Mouse (Mus musculus): Measurements from ENCODE around the gene Pmpcb. TPM values are rescaled to one million over a fixed set of nuclear protein-coding genes. Genes with fewer than 3 reads are reported as not detected.

Pmpcb gene
- polyA plus RNA-seq, 1 experiment, result 141 TPM

GRCm38 (mm10) chr5:21792166-21792565 is 55.2 kb downstream of the Pmpcb start:
- TF ChIP-seq POLR2A (IDR thresholded peaks at IDR 0.05; ENCODE audit: low read depth, low read length), result no peak
- TF ChIP-seq CTCF (conservative IDR thresholded peaks at IDR 0.05; ENCODE audit: insufficient read depth, insufficient read length, low read depth, low read length), result no peak
- no peak overlapping the region for H3K4me3 ChIP-seq (ENCODE audit: insufficient read depth, low read depth, low read length)
- peaks cover 6% of the 10 kb centered on the region; the same call in 1 of the 2 replicates for H3K4me1 ChIP-seq (ENCODE audit: control insufficient read depth, insufficient read depth, low read length)
- H3K27me3 ChIP-seq (replicated peaks; ENCODE audit: control insufficient read depth, insufficient read depth, low read length), result no peaks in the 10 kb centered on the region
- H3K27ac ChIP-seq (ENCODE audit: insufficient read depth, low read depth, low read length), result no peak overlapping the region
- H3K36me3 ChIP-seq (ENCODE audit: control insufficient read depth, insufficient read depth, low read length), result peaks cover 4% of the 10 kb centered on the region; the same call in 1 of the 2 replicates
- no peak for DNase-seq

GRCm38 (mm10) chr5:21802907-21803306 is 66.0 kb downstream of the Pmpcb start:
- no peak for TF ChIP-seq CTCF (conservative IDR thresholded peaks at IDR 0.05; ENCODE audit: insufficient read depth, insufficient read length, low read depth, low read length)
- TF ChIP-seq POLR2A (IDR thresholded peaks at IDR 0.05; ENCODE audit: low read depth, low read length), result no peak
- Histone ChIP-seq H3K4me1 (ENCODE audit: control insufficient read depth, insufficient read depth, low read length) (no peaks in the 10 kb centered on the region), H3K27me3 (replicated peaks; ENCODE audit: control insufficient read depth, insufficient read depth, low read length) (no peaks in the 10 kb centered on the region), H3K4me3 (ENCODE audit: insufficient read depth, low read depth, low read length) (no peak overlapping the region), H3K36me3 (ENCODE audit: control insufficient read depth, insufficient read depth, low read length) (peaks cover 18% of the 10 kb centered on the region; the same call in 1 of the 2 replicates), H3K27ac (ENCODE audit: insufficient read depth, low read depth, low read length) (no peak overlapping the region)
- 72% methylated on average over 9 of the region's 9 CpGs for WGBS
- DNase-seq, result no peak

GRCm38 (mm10) chr5:21803691-21804188 is 66.8 kb downstream of the Pmpcb start:
- TF ChIP-seq POLR2A (IDR thresholded peaks at IDR 0.05; ENCODE audit: low read depth, low read length) (no peak), CTCF (conservative IDR thresholded peaks at IDR 0.05; ENCODE audit: insufficient read depth, insufficient read length, low read depth, low read length) (no peak)
- peaks cover 15% of the 10 kb centered on the region; the same call in 1 of the 2 replicates for H3K36me3 ChIP-seq (ENCODE audit: control insufficient read depth, insufficient read depth, low read length)

GRCm38 (mm10) chr5:21804837-21805236 is 67.9 kb downstream of the Pmpcb start:
- Histone ChIP-seq H3K4me3 (ENCODE audit: insufficient read depth, low read depth, low read length) (no peak overlapping the region), H3K27ac (ENCODE audit: insufficient read depth, low read depth, low read length) (no peak overlapping the region), H3K27me3 (replicated peaks; ENCODE audit: control insufficient read depth, insufficient read depth, low read length) (no peaks in the 10 kb centered on the region), H3K4me1 (ENCODE audit: control insufficient read depth, insufficient read depth, low read length) (no peaks in the 10 kb centered on the region), H3K36me3 (ENCODE audit: control insufficient read depth, insufficient read depth, low read length) (peaks cover 11% of the 10 kb centered on the region; the same call in 1 of the 2 replicates)
- TF ChIP-seq CTCF (conservative IDR thresholded peaks at IDR 0.05; ENCODE audit: insufficient read depth, insufficient read length, low read depth, low read length), result no peak
- no peak for TF ChIP-seq POLR2A (IDR thresholded peaks at IDR 0.05; ENCODE audit: low read depth, low read length)
- DNase-seq, result no peak
- 85% methylated on average over 4 of the region's 4 CpGs for WGBS

More at GRCm38 (mm10) chr5:21803691-21804188, 66.8 kb downstream of the Pmpcb start:
- Histone ChIP-seq H3K27me3 (replicated peaks; ENCODE audit: control insufficient read depth, insufficient read depth, low read length) (no peaks in the 10 kb centered on the region), H3K4me3 (ENCODE audit: insufficient read depth, low read depth, low read length) (no peak overlapping the region), H3K27ac (ENCODE audit: insufficient read depth, low read depth, low read length) (no peak overlapping the region), H3K4me1 (ENCODE audit: control insufficient read depth, insufficient read depth, low read length) (no peaks in the 10 kb centered on the region)
- DNase-seq, result no peak
- 94% methylated on average over 12 of the region's 12 CpGs for WGBS

Other genes starting within 250 kb of the Pmpcb start
- 1.1 and 1.2 TPM in 2 replicates for gene Lrrc17, start 193.6 kb upstream of the Pmpcb start, polyA plus RNA-seq (2012; rRNA removed)
- 0.05 and 0.08 TPM in 2 replicates for gene Fbxl13, start 91.5 kb upstream of the Pmpcb start, polyA plus RNA-seq (2012; rRNA removed)
- 22.6 and 24.0 TPM in 2 replicates for gene Armc10, start 91.3 kb upstream of the Pmpcb start, polyA plus RNA-seq (2012; rRNA removed)
- gene Napepld, start 35.7 kb upstream of the Pmpcb start, polyA plus RNA-seq (2012; rRNA removed), result 4.3 and 5.1 TPM in 2 replicates
- gene Dnajc2, start 48.1 kb downstream of the Pmpcb start, polyA plus RNA-seq (2012; rRNA removed), result 7.2 and 7.5 TPM in 2 replicates
- gene Psmc2, start 48.1 kb downstream of the Pmpcb start, polyA plus RNA-seq (2012; rRNA removed), result 30.7 and 42.3 TPM in 2 replicates
- gene Slc26a5, start 128.5 kb downstream of the Pmpcb start, polyA plus RNA-seq (2012; rRNA removed), result not detected in 2 replicates